Mouse (Mus musculus): ENCODE results near the gene Myo1c. TPM values are rescaled to one million over a fixed set of nuclear protein-coding genes. Genes with fewer than 3 reads are reported as not detected.
A peak's percentile ranks its signal among the peaks of the same experiment; 100 is the strongest.

Gene Myo1c
- polyA plus RNA-seq, 1 experiment from 2014 or later: 24.2 TPM

DNA sequence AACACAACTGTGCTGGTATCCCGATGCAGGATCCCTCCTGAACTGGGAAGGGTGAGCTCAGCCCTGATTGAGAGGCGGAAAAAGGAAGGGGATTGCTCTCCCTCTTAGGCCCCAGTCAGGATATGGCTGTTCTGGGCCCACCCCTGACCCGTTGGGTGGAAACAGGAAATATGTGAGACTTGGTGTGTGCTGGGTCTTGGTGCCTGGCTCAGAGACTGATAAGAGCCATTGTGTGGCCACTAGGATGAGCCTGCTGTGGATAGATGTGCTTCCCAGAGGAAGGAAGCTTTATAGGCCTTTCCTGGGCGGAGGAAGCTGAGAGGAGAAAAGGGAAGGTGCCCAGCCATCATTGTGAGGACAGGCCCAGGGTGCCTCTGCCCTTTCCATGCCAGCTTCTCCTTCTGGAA, 1.1 kb upstream of the Myo1c start:
- Histone ChIP-seq H3K9me3 (no peaks in the 10 kb centered on the region), H3K4me3 (replicated peaks) (no peak overlapping the region), H3K36me3 (peaks cover 6% of the 10 kb centered on the region; the same call in 1 of the 2 replicates), H3K4me2 (no peak overlapping the region), H3K4me1 (replicated peaks) (peaks cover 30% of the 10 kb centered on the region), H3K27ac (peak overlapping the region; percentile 20; the same call in 1 of the 2 replicates), H3K9ac (replicated peaks) (no peak overlapping the region), H3K27me3 (peaks cover 25% of the 10 kb centered on the region)
- 75% methylated on average over 4 of the region's 4 CpGs for WGBS
- ATAC-seq (ENCODE audit: insufficient number of reproducible peaks, insufficient read depth, low FRiP score, low TSS enrichment, low read depth): no peak

DNA sequence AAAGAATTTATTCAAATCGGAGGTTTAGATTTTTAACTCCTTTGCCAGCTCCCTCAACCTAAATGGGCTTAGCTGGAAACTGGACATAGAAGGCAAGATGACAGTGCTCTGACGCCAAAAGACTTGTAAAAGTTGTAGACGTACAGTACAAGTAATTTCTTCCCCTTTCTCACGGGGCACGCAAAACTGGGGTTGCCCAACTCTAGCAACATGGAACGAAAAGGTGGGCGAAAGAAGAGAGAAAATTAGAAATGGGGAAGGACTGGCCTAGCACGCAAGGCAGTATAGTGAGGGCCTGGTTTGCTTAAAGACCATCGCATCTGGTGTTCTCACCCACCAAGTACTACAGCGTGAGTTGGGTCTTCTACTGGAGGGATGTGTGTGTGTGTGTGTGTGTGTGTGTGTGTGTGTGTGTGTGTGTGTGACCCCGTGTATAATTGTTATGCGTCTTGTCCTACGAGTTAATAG, 688 bp downstream of the Myo1c start:
- Histone ChIP-seq H3K4me2 (peak overlapping the region; percentile 86), H3K27ac (peak overlapping the region; percentile 56; the same call in 1 of the 2 replicates), H3K9me3 (no peaks in the 10 kb centered on the region), H3K27me3 (peaks cover 35% of the 10 kb centered on the region), H3K36me3 (peaks cover 6% of the 10 kb centered on the region; the same call in 1 of the 2 replicates), H3K4me1 (replicated peaks) (peaks cover 39% of the 10 kb centered on the region), H3K4me3 (replicated peaks) (peak overlapping the region; percentile 65), H3K9ac (replicated peaks) (peak overlapping the region; percentile 72)
- 44% methylated on average over 13 of the region's 13 CpGs for WGBS
- ATAC-seq (ENCODE audit: insufficient number of reproducible peaks, insufficient read depth, low FRiP score, low TSS enrichment, low read depth): no peak

DNA sequence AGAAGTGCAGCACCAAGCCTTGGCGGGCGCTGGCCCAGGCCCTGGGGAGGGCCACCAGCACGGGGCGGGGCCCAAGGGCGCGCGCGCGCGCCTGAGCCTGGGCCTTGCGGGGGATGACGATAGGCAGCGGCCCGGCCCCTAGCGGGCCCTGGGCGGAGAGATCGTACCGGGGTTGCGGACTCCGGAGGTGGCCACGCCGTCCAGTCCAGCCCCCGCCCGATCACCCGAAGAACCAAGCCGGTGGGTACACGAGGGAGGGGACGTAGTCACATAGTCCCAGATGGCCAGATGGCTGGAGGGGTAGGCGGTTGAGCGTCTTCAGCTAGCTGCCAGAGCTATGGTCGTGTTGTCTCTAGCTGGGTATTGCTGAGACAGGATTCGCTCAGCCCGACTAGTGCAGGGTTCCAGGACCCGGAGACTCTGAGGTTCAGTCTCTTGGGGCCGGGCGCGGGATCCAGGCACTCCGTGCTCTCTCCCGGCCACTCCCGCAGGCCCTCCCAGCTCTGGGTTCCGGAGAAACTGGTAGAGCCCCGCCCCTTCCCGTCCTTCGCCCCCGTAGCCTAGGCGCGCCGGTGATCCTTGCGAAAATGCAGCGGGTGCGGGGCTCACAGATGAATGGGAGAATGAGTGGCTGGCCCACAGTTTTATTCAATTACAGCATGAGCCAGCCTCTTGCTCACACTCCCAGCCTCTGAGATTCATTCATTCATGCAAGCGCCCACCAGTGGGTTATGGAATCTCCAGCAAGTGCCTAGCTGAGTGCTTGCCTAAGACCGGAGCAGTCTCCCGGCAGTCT, 1.3 kb downstream of the Myo1c start:
- under 1% methylated on average over 54 of the region's 54 CpGs for WGBS
- Histone ChIP-seq H3K4me3 (replicated peaks) (peak overlapping the region; percentile 65), H3K27ac (peak overlapping the region; percentile 56; the same call in 1 of the 2 replicates), H3K9ac (replicated peaks) (peak overlapping the region; percentile 72), H3K36me3 (peaks cover 6% of the 10 kb centered on the region; the same call in 1 of the 2 replicates), H3K9me3 (no peaks in the 10 kb centered on the region), H3K4me1 (replicated peaks) (peaks cover 46% of the 10 kb centered on the region), H3K27me3 (peaks cover 36% of the 10 kb centered on the region), H3K4me2 (peak overlapping the region; percentile 86)
- ATAC-seq (ENCODE audit: insufficient number of reproducible peaks, insufficient read depth, low FRiP score, low TSS enrichment, low read depth): peak; percentile 16; the same call in 1 of the 2 replicates

DNA sequence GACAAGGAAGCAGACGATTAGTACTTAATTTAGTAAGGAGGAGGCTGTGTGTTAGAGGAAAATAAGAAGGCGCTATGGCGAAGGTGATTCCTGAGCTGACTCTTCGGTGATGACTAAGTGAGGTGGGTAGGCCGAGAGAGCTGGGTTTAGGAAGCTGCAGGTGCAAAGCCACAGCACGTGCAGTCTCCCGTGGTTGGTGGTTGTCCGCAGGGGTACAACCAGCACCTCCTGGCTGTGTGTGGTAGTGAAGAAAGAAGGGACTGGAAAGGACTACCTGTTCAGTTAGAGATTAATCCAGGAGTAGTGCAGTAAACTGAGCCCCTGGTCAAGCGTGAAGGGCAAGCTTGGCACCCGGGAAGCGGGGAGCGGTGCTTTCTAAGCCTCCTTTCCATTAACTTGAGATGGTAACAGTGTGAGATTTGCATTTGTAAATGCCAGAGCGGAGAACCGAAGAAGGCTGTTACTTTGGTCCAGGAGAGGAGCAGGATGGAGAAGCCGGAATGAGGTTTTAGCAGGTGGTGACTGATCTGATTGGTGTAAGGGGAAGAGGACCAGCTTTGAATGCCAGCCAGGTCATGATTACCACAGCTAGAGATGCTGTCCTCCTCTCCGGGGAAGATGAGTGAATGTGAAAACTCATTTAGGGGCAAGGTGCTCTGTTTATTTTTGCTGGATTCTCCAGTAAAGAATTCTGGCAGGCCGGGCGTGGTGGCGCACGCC, 2.1 kb downstream of the Myo1c start:
- 0 out of 2 replicates have a peak overlapping the region, but pooled peaks have one; percentile 17 for H3K27ac ChIP-seq
- H3K4me2 ChIP-seq: peak overlapping the region; percentile 86
- no peaks in the 10 kb centered on the region for H3K9me3 ChIP-seq
- peak overlapping the region; percentile 72 for H3K9ac ChIP-seq (replicated peaks)
- H3K27me3 ChIP-seq: peaks cover 39% of the 10 kb centered on the region
- peaks cover 53% of the 10 kb centered on the region for H3K4me1 ChIP-seq (replicated peaks)
- no peak for ATAC-seq (ENCODE audit: insufficient number of reproducible peaks, insufficient read depth, low FRiP score, low TSS enrichment, low read depth)
- peaks cover 7% of the 10 kb centered on the region; the same call in 1 of the 2 replicates for H3K36me3 ChIP-seq
- peak overlapping the region; percentile 65 for H3K4me3 ChIP-seq (replicated peaks)
- 19% methylated on average over 20 of the region's 20 CpGs for WGBS

DNA sequence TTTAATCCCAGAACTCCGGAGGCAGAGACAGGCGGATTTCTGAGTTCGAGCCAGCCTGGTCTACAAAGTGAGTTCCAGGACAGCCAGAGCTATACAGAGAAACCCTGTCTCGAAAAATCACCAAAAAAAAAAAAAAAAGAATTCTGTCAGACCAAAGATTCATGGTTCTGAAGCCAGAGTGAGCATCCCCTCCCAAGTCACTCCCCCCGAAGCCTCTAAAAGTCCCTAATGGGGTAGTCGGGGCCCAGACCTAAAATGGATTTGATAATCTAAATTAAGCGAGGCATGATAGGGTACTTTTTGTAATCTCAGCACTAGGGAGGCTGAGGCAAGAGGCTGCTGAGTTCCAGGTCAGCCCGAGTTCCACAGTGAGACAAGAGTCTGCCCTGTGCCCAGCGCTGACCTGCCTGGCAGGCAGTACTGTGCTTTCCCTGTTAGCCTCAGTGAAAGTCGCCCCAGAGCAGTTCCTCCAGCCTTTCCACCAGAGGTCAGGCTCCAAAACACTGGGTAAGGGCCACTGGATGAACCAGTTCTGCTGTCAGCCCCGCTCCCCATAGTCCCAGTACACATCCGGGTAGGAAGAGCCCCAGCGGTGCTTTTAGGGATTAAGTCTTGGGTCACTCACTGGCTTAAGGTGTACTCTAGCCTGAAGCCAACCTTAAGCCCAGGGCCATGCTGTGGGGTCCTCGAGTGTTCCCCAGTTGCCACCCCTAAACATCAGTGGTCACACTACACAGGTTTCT, 2.8 kb downstream of the Myo1c start:
- ATAC-seq (ENCODE audit: insufficient number of reproducible peaks, insufficient read depth, low FRiP score, low TSS enrichment, low read depth): no peak
- peaks cover 41% of the 10 kb centered on the region for H3K27me3 ChIP-seq
- H3K27ac ChIP-seq: peak overlapping the region; percentile 53
- H3K9me3 ChIP-seq: no peaks in the 10 kb centered on the region
- H3K4me3 ChIP-seq (replicated peaks): peak overlapping the region; percentile 65
- H3K36me3 ChIP-seq: peaks cover 10% of the 10 kb centered on the region
- H3K4me1 ChIP-seq (replicated peaks): peaks cover 53% of the 10 kb centered on the region
- H3K4me2 ChIP-seq: peak overlapping the region; percentile 89
- WGBS: 25% methylated on average over 14 of the region's 14 CpGs
- H3K9ac ChIP-seq (replicated peaks): 0 out of 2 replicates have a peak overlapping the region, but pooled peaks have one; percentile 54

DNA sequence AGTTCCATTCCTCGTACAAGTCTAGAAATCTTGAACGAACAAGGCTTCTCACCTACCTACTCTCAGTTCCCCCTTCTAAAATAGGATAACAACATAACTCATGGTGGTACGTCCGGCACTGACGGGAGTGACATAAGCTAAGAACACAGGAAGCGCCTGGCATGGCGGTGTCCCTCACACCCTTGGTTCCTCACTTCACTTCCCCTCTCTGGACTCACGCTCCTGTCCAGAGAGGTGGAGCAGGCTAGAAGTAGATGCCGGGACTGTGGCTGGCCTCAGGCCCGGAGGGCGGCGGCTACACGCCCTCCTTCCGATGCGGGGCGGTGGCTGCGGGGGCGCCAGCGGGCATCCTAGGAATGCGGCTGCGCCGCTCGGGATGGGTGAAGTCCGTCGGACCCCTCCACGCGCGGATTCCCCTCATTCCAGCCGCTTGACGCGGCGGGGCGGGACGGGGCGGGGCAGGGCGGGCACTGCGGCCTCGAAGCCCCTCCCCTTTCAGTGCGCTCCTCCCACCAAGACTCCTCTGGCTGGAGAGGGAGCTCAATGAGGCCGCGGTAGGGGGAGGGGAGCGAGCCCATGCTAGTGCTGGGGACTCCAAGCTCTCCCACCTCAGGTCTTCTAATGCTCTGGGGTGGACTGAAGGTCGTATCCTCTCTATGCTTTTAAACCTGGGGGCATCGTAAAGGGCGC, 3.6 kb downstream of the Myo1c start:
- peak; percentile 28; the same call in 1 of the 2 replicates for ATAC-seq (ENCODE audit: insufficient number of reproducible peaks, insufficient read depth, low FRiP score, low TSS enrichment, low read depth)

DNA sequence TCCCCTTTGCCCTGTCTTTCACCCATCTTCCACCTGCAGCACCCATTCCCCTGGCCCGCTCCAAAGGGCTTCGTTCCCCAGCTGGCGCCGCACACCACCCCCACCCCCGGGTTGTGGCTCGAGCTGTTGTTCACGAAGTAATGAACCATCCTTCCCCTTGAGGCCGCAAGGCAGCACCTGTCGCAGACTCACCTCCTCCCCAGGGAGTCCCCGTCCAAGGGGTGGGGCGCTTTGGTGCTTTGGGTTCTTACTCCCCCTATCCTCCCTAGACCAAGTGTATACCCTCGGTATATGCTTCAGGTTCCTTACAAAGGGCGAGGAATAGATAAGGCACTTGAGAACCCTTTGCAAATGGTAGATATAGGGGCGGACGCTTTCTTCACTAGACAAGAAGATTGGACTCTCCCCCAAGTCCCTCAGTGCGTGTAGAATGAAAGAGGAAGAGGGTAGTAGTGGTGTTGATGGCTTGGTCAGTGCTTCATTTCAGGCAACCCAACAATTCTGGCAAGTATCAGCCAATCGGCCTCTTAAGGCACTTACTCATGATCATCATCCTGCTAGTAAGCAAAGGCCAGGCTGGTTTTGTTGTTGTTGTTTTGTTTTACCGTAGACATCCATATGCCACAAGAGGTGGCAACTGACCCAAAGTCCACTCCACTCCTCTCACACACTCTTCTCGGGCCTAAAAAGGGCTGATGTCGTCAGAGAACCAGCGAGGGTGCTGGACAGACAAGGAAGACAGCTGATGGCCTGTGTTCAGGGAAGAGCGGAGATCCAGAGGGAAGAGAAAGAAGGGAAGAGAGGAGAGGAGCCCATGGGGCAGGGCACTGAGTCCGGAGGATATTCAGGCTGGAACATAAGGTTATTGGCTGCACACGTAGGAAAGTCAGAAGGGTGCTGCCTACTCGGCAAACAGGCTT, 4.4 kb downstream of the Myo1c start:
- no peak overlapping the region for H3K9ac ChIP-seq (replicated peaks)
- H3K27ac ChIP-seq: no peak overlapping the region
- H3K9me3 ChIP-seq: no peaks in the 10 kb centered on the region
- peaks cover 41% of the 10 kb centered on the region for H3K27me3 ChIP-seq
- peaks cover 16% of the 10 kb centered on the region for H3K36me3 ChIP-seq
- WGBS: 40% methylated on average over 25 of the region's 25 CpGs
- H3K4me2 ChIP-seq: peak overlapping the region; percentile 89
- peak overlapping the region; percentile 74 for H3K4me3 ChIP-seq (replicated peaks)
- H3K4me1 ChIP-seq (replicated peaks): peaks cover 53% of the 10 kb centered on the region
- no peak for ATAC-seq (ENCODE audit: insufficient number of reproducible peaks, insufficient read depth, low FRiP score, low TSS enrichment, low read depth)

More for the DNA sequence above, 3.6 kb downstream of the Myo1c start:
- Histone ChIP-seq H3K27me3 (peaks cover 41% of the 10 kb centered on the region), H3K4me2 (peak overlapping the region; percentile 89), H3K9ac (replicated peaks) (peak overlapping the region; percentile 54), H3K27ac (peak overlapping the region; percentile 53), H3K9me3 (no peaks in the 10 kb centered on the region), H3K4me1 (replicated peaks) (peaks cover 53% of the 10 kb centered on the region), H3K4me3 (replicated peaks) (peak overlapping the region; percentile 58), H3K36me3 (peaks cover 15% of the 10 kb centered on the region)
- WGBS: 2% methylated on average over 40 of the region's 45 CpGs

DNA sequence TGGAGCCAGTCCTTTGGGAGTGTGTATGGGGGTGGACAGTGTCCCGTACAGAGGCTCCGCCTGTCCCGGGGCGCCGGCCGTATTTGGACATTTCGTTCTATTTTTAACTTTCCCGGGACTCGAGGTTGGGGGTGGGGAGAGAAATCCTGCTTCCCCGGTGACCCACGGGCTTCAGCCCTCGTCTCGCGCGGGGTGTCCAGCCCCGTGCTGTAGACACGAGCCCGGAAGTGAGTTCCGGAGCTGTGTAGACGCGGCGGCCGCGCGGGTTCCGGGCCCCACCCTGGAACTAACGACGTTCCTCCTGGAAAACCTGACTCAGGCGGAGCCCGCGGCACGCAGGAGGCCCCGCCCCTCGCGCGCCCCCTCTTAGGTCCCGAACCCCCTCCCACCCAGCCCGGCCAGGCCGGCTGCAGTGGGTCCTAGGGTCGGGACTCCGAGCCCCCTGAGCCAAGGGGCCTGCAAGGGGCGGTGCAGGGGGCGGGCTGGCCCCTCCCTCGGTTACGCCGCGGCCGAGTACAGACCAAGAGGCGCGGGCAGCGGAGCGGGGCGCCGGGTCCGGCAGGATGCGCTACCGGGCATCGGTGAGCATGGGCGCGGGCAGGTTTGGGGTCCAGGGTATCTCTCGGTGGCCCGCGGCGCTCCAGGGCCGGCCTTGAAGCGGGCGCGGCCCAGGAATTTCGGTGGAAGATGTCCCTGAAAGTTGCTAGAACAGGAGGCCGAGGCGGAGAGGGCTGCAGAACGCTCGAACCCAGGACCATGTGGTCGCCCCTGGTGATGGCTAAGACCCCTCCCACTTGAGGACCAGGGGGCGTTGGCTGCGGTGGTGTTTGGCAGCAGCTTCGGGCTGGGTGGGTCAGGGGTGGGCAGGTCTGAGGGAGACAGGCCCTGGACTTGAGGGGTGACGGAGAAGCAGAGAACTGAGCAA, 5.6 kb downstream of the Myo1c start:
- ATAC-seq (ENCODE audit: insufficient number of reproducible peaks, insufficient read depth, low FRiP score, low TSS enrichment, low read depth): peak; percentile 52
- H3K9ac ChIP-seq (replicated peaks): peak overlapping the region; percentile 83
- H3K4me3 ChIP-seq (replicated peaks): peak overlapping the region; percentile 74
- H3K27me3 ChIP-seq: peaks cover 41% of the 10 kb centered on the region
- peaks cover 46% of the 10 kb centered on the region for H3K4me1 ChIP-seq (replicated peaks)
- no peaks in the 10 kb centered on the region for H3K9me3 ChIP-seq
- peaks cover 26% of the 10 kb centered on the region for H3K36me3 ChIP-seq
- H3K27ac ChIP-seq: peak overlapping the region; percentile 50; the same call in 1 of the 2 replicates
- WGBS: 2% methylated on average over 75 of the region's 78 CpGs
- H3K4me2 ChIP-seq: peak overlapping the region; percentile 89
